Mouse (Mus musculus) heart, adult 2 months (tissue): ENCODE measurements around the gene Nfrkb.

Experiments
- CTCF ChIP-seq: fragments of 200-600 bp; IDR thresholded peaks from 2 replicates; pipeline ENCODE4 v1.8.1; 2022; ENCODE audit warnings: antibody characterized with exemption, mild to moderate bottlenecking, moderate library complexity
- EP300 ChIP-seq: fragments of 200-500 bp; IDR thresholded peaks from 2 replicates; pipeline ENCODE4 v1.6.1; 2011; ENCODE audit warnings: low read depth, low read length, control low read depth; ENCODE audit not compliant: insufficient read depth
- POLR2A ChIP-seq: fragments of 200-500 bp; IDR thresholded peaks from 2 replicates; pipeline ENCODE4 v1.6.1; 2011; ENCODE audit warnings: mild to moderate bottlenecking, low read depth, low read length, control low read depth; ENCODE audit not compliant: insufficient read depth

GRCm38 (mm10) chr9:31348458-31348857, 37.5 kb upstream of the Nfrkb start:
- no peak for TF ChIP-seq POLR2A
- no peak for TF ChIP-seq CTCF
- no peak for TF ChIP-seq EP300
